Mouse (Mus musculus) forebrain, embryonic 11.5 days (tissue): Measurements from ENCODE around the gene Get4. TPM values are rescaled to one million over a fixed set of nuclear protein-coding genes. Genes with fewer than 3 reads are reported as not detected.

Experiments used
- ATAC-seq: fragments of 200-750 bp; cut with Nextera tagmentation; replicated peaks from 2 replicates; pipeline ENCODE4 v1.8.0; 2017; ENCODE audit warnings: moderate TSS enrichment; ENCODE audit not compliant: low FRiP score
- DNase-seq: peaks from one replicate; pipeline ENCODE4 v3.0.0-alpha.2; 2017; ENCODE audit warnings: low spot score
- H3K27ac ChIP-seq: fragments of 300-500 bp; sonication (generic); 2 replicates; pipeline ENCODE4 v1.5.1; 2014; ENCODE audit warnings: low read depth, low read length
- H3K27me3 ChIP-seq: fragments of 300-500 bp; sonication (generic); 2 replicates; pipeline ENCODE4 v1.6.1; 2014; ENCODE audit warnings: mild to moderate bottlenecking, low read length, mixed read lengths; ENCODE audit not compliant: control insufficient read depth, insufficient read depth
- H3K36me3 ChIP-seq: fragments of 300-500 bp; sonication (generic); 2 replicates; pipeline ENCODE4 v1.6.1; 2014; ENCODE audit warnings: mild to moderate bottlenecking, low read length, moderate library complexity, mixed read lengths; ENCODE audit not compliant: control insufficient read depth, insufficient read depth
- H3K4me1 ChIP-seq: fragments of 300-500 bp; sonication (generic); replicated peaks from 2 replicates; pipeline ENCODE4 v1.6.1; 2014; ENCODE audit warnings: low read length, mixed read lengths; ENCODE audit not compliant: control insufficient read depth, insufficient read depth
- H3K4me2 ChIP-seq: fragments of 300-500 bp; sonication (generic); 2 replicates; pipeline ENCODE4 v1.6.1; 2014; ENCODE audit warnings: low read depth, mild to moderate bottlenecking, low read length, moderate library complexity, mixed read lengths; ENCODE audit not compliant: severe bottlenecking
- H3K4me3 ChIP-seq: fragments of 300-500 bp; sonication (generic); 2 replicates; pipeline ENCODE4 v1.5.1; 2014; ENCODE audit warnings: low read depth, low read length
- H3K9ac ChIP-seq: fragments of 300-500 bp; sonication (generic); 2 replicates; pipeline ENCODE4 v1.6.1; 2014; ENCODE audit warnings: low read length
- H3K9me3 ChIP-seq: fragments of 300-500 bp; sonication (generic); 2 replicates; pipeline ENCODE4 v1.6.1; 2016; ENCODE audit warnings: low read length, mixed read lengths; ENCODE audit not compliant: control insufficient read depth
- WGBS: fragments of 180-500 bp; shearing (Covaris S2); extraction: QIAGEN DNeasy Blood & Tissue Kit; methylation state at CpG from one replicate; pipeline ENCODE4 v1.1.7; 2014; 5-methylcytosine and 5-hydroxymethylcytosine counted together
- polyA plus RNA-seq: library from polyadenylated mRNA; unstranded; fragments of >200 nt; fragmentation: Nextera tagmentation; extraction: Ambion mirVana; gene quantifications from 2 replicates; pipeline ENCODE4 v1.2.1, GENCODE M21; 2014

Get4 gene
- polyA plus RNA-seq, 1 experiment from 2014 or later: 148 TPM

- no peak overlapping the region for H3K27ac ChIP-seq
- no peaks in the 10 kb centered on the region for H3K4me1 ChIP-seq
- ATAC-seq (peak; percentile 58; the same call in 1 of the 2 replicates), DNase-seq (peak; percentile 90)
- H3K4me2 ChIP-seq: no peak overlapping the region
- H3K4me3 ChIP-seq: no peak overlapping the region
- no peaks in the 10 kb centered on the region for H3K36me3 ChIP-seq
- no peaks in the 10 kb centered on the region for H3K9me3 ChIP-seq
- H3K27me3 ChIP-seq: no peaks in the 10 kb centered on the region
- WGBS: 5% methylated on average over 15 of the region's 15 CpGs
- H3K9ac ChIP-seq: no peak overlapping the region
Measured at GRCm38 (mm10) chr5:139282191-139282590, 30.1 kb downstream of the Get4 start.

GRCm38 (mm10) chr5:139283460-139284180, 31.5 kb downstream of the Get4 start:
- ATAC-seq: no peak
- H3K27me3 ChIP-seq: no peaks in the 10 kb centered on the region
- 93% methylated on average over 14 of the region's 14 CpGs for WGBS

GRCm38 (mm10) chr5:139285383-139286067, 33.4 kb downstream of the Get4 start:
- no peaks in the 10 kb centered on the region for H3K27me3 ChIP-seq
- 46% methylated on average over 8 of the region's 8 CpGs for WGBS
- no peak overlapping the region for H3K4me2 ChIP-seq
- no peaks in the 10 kb centered on the region for H3K36me3 ChIP-seq
- no peak overlapping the region for H3K4me3 ChIP-seq
- ATAC-seq: no peak
- no peaks in the 10 kb centered on the region for H3K4me1 ChIP-seq
- no peak overlapping the region for H3K9ac ChIP-seq
- H3K9me3 ChIP-seq: no peaks in the 10 kb centered on the region
- no peak overlapping the region for H3K27ac ChIP-seq
- DNase-seq: no peak

More at GRCm38 (mm10) chr5:139283460-139284180, 31.5 kb downstream of the Get4 start:
- H3K27ac ChIP-seq: no peak overlapping the region
- H3K4me1 ChIP-seq: no peaks in the 10 kb centered on the region
- no peaks in the 10 kb centered on the region for H3K9me3 ChIP-seq
- no peak overlapping the region for H3K4me2 ChIP-seq
- H3K9ac ChIP-seq: no peak overlapping the region
- no peaks in the 10 kb centered on the region for H3K36me3 ChIP-seq
- DNase-seq: no peak
- H3K4me3 ChIP-seq: no peak overlapping the region

GRCm38 (mm10) chr5:139286142-139286941, 34.2 kb downstream of the Get4 start:
- H3K27me3 ChIP-seq: no peaks in the 10 kb centered on the region
- no peak overlapping the region for H3K9ac ChIP-seq
- no peak for DNase-seq
- no peaks in the 10 kb centered on the region for H3K9me3 ChIP-seq
- no peak overlapping the region for H3K4me3 ChIP-seq
- H3K36me3 ChIP-seq: no peaks in the 10 kb centered on the region
- ATAC-seq: no peak
- WGBS: 77% methylated on average over 14 of the region's 14 CpGs
- no peak overlapping the region for H3K27ac ChIP-seq
- no peaks in the 10 kb centered on the region for H3K4me1 ChIP-seq
- no peak overlapping the region for H3K4me2 ChIP-seq

GRCm38 (mm10) chr5:139287099-139287498, 35.0 kb downstream of the Get4 start:
- Histone ChIP-seq H3K4me1 (no peaks in the 10 kb centered on the region), H3K4me2 (no peak overlapping the region), H3K27me3 (no peaks in the 10 kb centered on the region), H3K27ac (no peak overlapping the region), H3K9me3 (no peaks in the 10 kb centered on the region), H3K9ac (no peak overlapping the region), H3K4me3 (no peak overlapping the region), H3K36me3 (no peaks in the 10 kb centered on the region)
- WGBS: 94% methylated on average over 5 of the region's 5 CpGs
- ATAC-seq (no peak), DNase-seq (no peak)

- no peak for DNase-seq
- no peaks in the 10 kb centered on the region for H3K27me3 ChIP-seq
- no peak overlapping the region for H3K27ac ChIP-seq
- H3K4me1 ChIP-seq: no peaks in the 10 kb centered on the region
- H3K4me3 ChIP-seq: no peak overlapping the region
- H3K9me3 ChIP-seq: no peaks in the 10 kb centered on the region
- H3K9ac ChIP-seq: no peak overlapping the region
- H3K36me3 ChIP-seq: no peaks in the 10 kb centered on the region
- WGBS: 92% methylated on average over 4 of the region's 4 CpGs
- no peak for ATAC-seq
- H3K4me2 ChIP-seq: no peak overlapping the region
Measured at GRCm38 (mm10) chr5:139287787-139288186, 35.7 kb downstream of the Get4 start.

GRCm38 (mm10) chr5:139288591-139288990, 36.5 kb downstream of the Get4 start:
- Histone ChIP-seq H3K4me2 (no peak overlapping the region), H3K27ac (no peak overlapping the region), H3K4me1 (no peaks in the 10 kb centered on the region), H3K4me3 (no peak overlapping the region), H3K9ac (no peak overlapping the region), H3K27me3 (no peaks in the 10 kb centered on the region), H3K36me3 (no peaks in the 10 kb centered on the region), H3K9me3 (no peaks in the 10 kb centered on the region)
- ATAC-seq (no peak), DNase-seq (no peak)
- WGBS: 78% methylated on average over 4 of the region's 4 CpGs

GRCm38 (mm10) chr5:139290467-139291259, 38.5 kb downstream of the Get4 start:
- Histone ChIP-seq H3K4me3 (no peak overlapping the region), H3K9ac (no peak overlapping the region), H3K9me3 (no peaks in the 10 kb centered on the region), H3K27ac (no peak overlapping the region), H3K36me3 (no peaks in the 10 kb centered on the region), H3K27me3 (no peaks in the 10 kb centered on the region), H3K4me2 (no peak overlapping the region), H3K4me1 (no peaks in the 10 kb centered on the region)
- ATAC-seq (no peak), DNase-seq (no peak)
- 84% methylated on average over 12 of the region's 12 CpGs for WGBS
